Mouse (Mus musculus): ENCODE measurements around the gene Ptprf. TPM values are rescaled to one million over a fixed set of nuclear protein-coding genes. Genes with fewer than 3 reads are reported as not detected.

The Ptprf gene
- polyA plus RNA-seq, 1 experiment from 2014 or later: 86.0 TPM

- no peak overlapping the region for H3K4me3 ChIP-seq (replicated peaks; ENCODE audit: low read length)
- H3K9me3 ChIP-seq (replicated peaks; ENCODE audit: control insufficient read depth, low read length): no peaks in the 10 kb centered on the region
- no peaks in the 10 kb centered on the region for H3K4me1 ChIP-seq (ENCODE audit: control insufficient read depth, insufficient read depth, low read length)
- H3K4me2 ChIP-seq (ENCODE audit: low read depth, low read length): no peak overlapping the region
- H3K9ac ChIP-seq (ENCODE audit: low read length): no peak overlapping the region
- ATAC-seq (ENCODE audit: insufficient read depth, low FRiP score): no peak
- 96% methylated on average over 1 of the region's 1 CpGs for WGBS
- H3K36me3 ChIP-seq (ENCODE audit: control insufficient read depth, insufficient read depth, low read length): no peaks in the 10 kb centered on the region
- H3K27me3 ChIP-seq (ENCODE audit: control insufficient read depth, insufficient read depth, low read length): no peaks in the 10 kb centered on the region
- no peak overlapping the region for H3K27ac ChIP-seq (ENCODE audit: low read length)
Observed at GRCm38 (mm10) chr4:118310461-118310860, 19.3 kb upstream of the Ptprf start.

- H3K36me3 ChIP-seq (ENCODE audit: control insufficient read depth, insufficient read depth, low read length): no peaks in the 10 kb centered on the region
- H3K4me2 ChIP-seq (ENCODE audit: low read depth, low read length): no peak overlapping the region
- no peak overlapping the region for H3K27ac ChIP-seq (ENCODE audit: low read length)
- WGBS: 83% methylated on average over 13 of the region's 13 CpGs
- no peaks in the 10 kb centered on the region for H3K27me3 ChIP-seq (ENCODE audit: control insufficient read depth, insufficient read depth, low read length)
- no peaks in the 10 kb centered on the region for H3K9me3 ChIP-seq (replicated peaks; ENCODE audit: control insufficient read depth, low read length)
- ATAC-seq (ENCODE audit: insufficient read depth, low FRiP score): no peak
- no peaks in the 10 kb centered on the region for H3K4me1 ChIP-seq (ENCODE audit: control insufficient read depth, insufficient read depth, low read length)
- H3K9ac ChIP-seq (ENCODE audit: low read length): no peak overlapping the region
- H3K4me3 ChIP-seq (replicated peaks; ENCODE audit: low read length): no peak overlapping the region
Observed at GRCm38 (mm10) chr4:118307533-118308263, 16.5 kb upstream of the Ptprf start.

- WGBS: 62% methylated on average over 21 of the region's 21 CpGs
- H3K27ac ChIP-seq (ENCODE audit: low read length): no peak overlapping the region
- H3K9ac ChIP-seq (ENCODE audit: low read length): no peak overlapping the region
- no peaks in the 10 kb centered on the region for H3K4me1 ChIP-seq (ENCODE audit: control insufficient read depth, insufficient read depth, low read length)
- no peaks in the 10 kb centered on the region for H3K36me3 ChIP-seq (ENCODE audit: control insufficient read depth, insufficient read depth, low read length)
- no peaks in the 10 kb centered on the region for H3K9me3 ChIP-seq (replicated peaks; ENCODE audit: control insufficient read depth, low read length)
- no peak overlapping the region for H3K4me3 ChIP-seq (replicated peaks; ENCODE audit: low read length)
- H3K27me3 ChIP-seq (ENCODE audit: control insufficient read depth, insufficient read depth, low read length): no peaks in the 10 kb centered on the region
- no peak overlapping the region for H3K4me2 ChIP-seq (ENCODE audit: low read depth, low read length)
- peak; percentile 44; the same call in 1 of the 2 replicates for ATAC-seq (ENCODE audit: insufficient read depth, low FRiP score)
Observed at GRCm38 (mm10) chr4:118306113-118306696, 15.0 kb upstream of the Ptprf start.

- H3K4me2 ChIP-seq (ENCODE audit: low read depth, low read length): no peak overlapping the region
- no peaks in the 10 kb centered on the region for H3K4me1 ChIP-seq (ENCODE audit: control insufficient read depth, insufficient read depth, low read length)
- no peak for ATAC-seq (ENCODE audit: insufficient read depth, low FRiP score)
- H3K9ac ChIP-seq (ENCODE audit: low read length): no peak overlapping the region
- no peaks in the 10 kb centered on the region for H3K27me3 ChIP-seq (ENCODE audit: control insufficient read depth, insufficient read depth, low read length)
- H3K4me3 ChIP-seq (replicated peaks; ENCODE audit: low read length): no peak overlapping the region
- H3K36me3 ChIP-seq (ENCODE audit: control insufficient read depth, insufficient read depth, low read length): no peaks in the 10 kb centered on the region
- H3K9me3 ChIP-seq (replicated peaks; ENCODE audit: control insufficient read depth, low read length): no peaks in the 10 kb centered on the region
- 44% methylated on average over 4 of the region's 4 CpGs for WGBS
- H3K27ac ChIP-seq (ENCODE audit: low read length): no peak overlapping the region
Observed at GRCm38 (mm10) chr4:118304984-118305383, 13.8 kb upstream of the Ptprf start.

GRCm38 (mm10) chr4:118297844-118298243 is 6.6 kb upstream of the Ptprf start:
- no peaks in the 10 kb centered on the region for H3K27me3 ChIP-seq (ENCODE audit: control insufficient read depth, insufficient read depth, low read length)
- H3K4me1 ChIP-seq (ENCODE audit: control insufficient read depth, insufficient read depth, low read length): peaks cover 15% of the 10 kb centered on the region
- no peak overlapping the region; the same call in 1 of the 2 replicates for H3K9ac ChIP-seq (ENCODE audit: low read length)
- no peak overlapping the region for H3K27ac ChIP-seq (ENCODE audit: low read length)
- H3K36me3 ChIP-seq (ENCODE audit: control insufficient read depth, insufficient read depth, low read length): no peaks in the 10 kb centered on the region
- no peak overlapping the region for H3K4me2 ChIP-seq (ENCODE audit: low read depth, low read length)
- no peaks in the 10 kb centered on the region for H3K9me3 ChIP-seq (replicated peaks; ENCODE audit: control insufficient read depth, low read length)
- no peak for ATAC-seq (ENCODE audit: insufficient read depth, low FRiP score)
- H3K4me3 ChIP-seq (replicated peaks; ENCODE audit: low read length): no peak overlapping the region
- whole genome bisulfite sequencing: 16% methylated on average over 5 of the region's 5 CpGs

GRCm38 (mm10) chr4:118295651-118296561 is 4.7 kb upstream of the Ptprf start:
- H3K4me2 ChIP-seq (ENCODE audit: low read depth, low read length): no peak overlapping the region
- H3K9ac ChIP-seq (ENCODE audit: low read length): no peak overlapping the region
- no peaks in the 10 kb centered on the region for H3K9me3 ChIP-seq (replicated peaks; ENCODE audit: control insufficient read depth, low read length)
- no peak for ATAC-seq (ENCODE audit: insufficient read depth, low FRiP score)
- WGBS: 52% methylated on average over 17 of the region's 17 CpGs
- H3K4me1 ChIP-seq (ENCODE audit: control insufficient read depth, insufficient read depth, low read length): peaks cover 21% of the 10 kb centered on the region
- H3K4me3 ChIP-seq (replicated peaks; ENCODE audit: low read length): no peak overlapping the region
- no peaks in the 10 kb centered on the region for H3K27me3 ChIP-seq (ENCODE audit: control insufficient read depth, insufficient read depth, low read length)
- H3K36me3 ChIP-seq (ENCODE audit: control insufficient read depth, insufficient read depth, low read length): no peaks in the 10 kb centered on the region
- H3K27ac ChIP-seq (ENCODE audit: low read length): no peak overlapping the region

- no peak overlapping the region for H3K27ac ChIP-seq (ENCODE audit: low read length)
- H3K9ac ChIP-seq (ENCODE audit: low read length): no peak overlapping the region
- WGBS: 61% methylated on average over 4 of the region's 4 CpGs
- no peaks in the 10 kb centered on the region for H3K36me3 ChIP-seq (ENCODE audit: control insufficient read depth, insufficient read depth, low read length)
- H3K27me3 ChIP-seq (ENCODE audit: control insufficient read depth, insufficient read depth, low read length): no peaks in the 10 kb centered on the region
- no peaks in the 10 kb centered on the region for H3K9me3 ChIP-seq (replicated peaks; ENCODE audit: control insufficient read depth, low read length)
- no peak for ATAC-seq (ENCODE audit: insufficient read depth, low FRiP score)
- no peak overlapping the region for H3K4me2 ChIP-seq (ENCODE audit: low read depth, low read length)
- H3K4me1 ChIP-seq (ENCODE audit: control insufficient read depth, insufficient read depth, low read length): peaks cover 24% of the 10 kb centered on the region
- H3K4me3 ChIP-seq (replicated peaks; ENCODE audit: low read length): no peak overlapping the region
Observed at GRCm38 (mm10) chr4:118294811-118295210, 3.6 kb upstream of the Ptprf start.

GRCm38 (mm10) chr4:118292741-118293306 is 1.6 kb upstream of the Ptprf start:
- WGBS: 8% methylated on average over 11 of the region's 11 CpGs
- no peak for ATAC-seq (ENCODE audit: insufficient read depth, low FRiP score)
- H3K36me3 ChIP-seq (ENCODE audit: control insufficient read depth, insufficient read depth, low read length): no peaks in the 10 kb centered on the region
- H3K4me3 ChIP-seq (replicated peaks; ENCODE audit: low read length): no peak overlapping the region
- no peak overlapping the region for H3K27ac ChIP-seq (ENCODE audit: low read length)
- peaks cover 35% of the 10 kb centered on the region for H3K4me1 ChIP-seq (ENCODE audit: control insufficient read depth, insufficient read depth, low read length)
- H3K9me3 ChIP-seq (replicated peaks; ENCODE audit: control insufficient read depth, low read length): no peaks in the 10 kb centered on the region
- no peaks in the 10 kb centered on the region for H3K27me3 ChIP-seq (ENCODE audit: control insufficient read depth, insufficient read depth, low read length)
- H3K9ac ChIP-seq (ENCODE audit: low read length): no peak overlapping the region
- no peak overlapping the region for H3K4me2 ChIP-seq (ENCODE audit: low read depth, low read length)

Data from stomach, embryonic 16.5 days (tissue).